Mouse (Mus musculus) layer of hippocampus, adult 8-10 months (tissue): Measurements from ENCODE around the gene Gm10230. TPM values are rescaled to one million over a fixed set of nuclear protein-coding genes. Genes with fewer than 3 reads are reported as not detected.
"Not testable (repeated sequence)": the region's sequence is repeated elsewhere in the genome, so short reads cannot be mapped to it uniquely, and the experiment has no call there.

Experiments used
- DNase-seq, 2 experiments: peaks; one replicate each; pipeline ENCODE4 v3.0.0; 2022; ENCODE audit warnings: low spot score in 2 of 2
- microRNA-seq, 2 experiments: library from miRNA; unstranded; fragments of <30 nt; microRNA quantifications; one replicate each; pipeline ENCODE4 v1.2.0; 2022
- total RNA-seq, 4 experiments: library from RNA; stranded (reverse); gene quantifications; 2 replicates each; pipeline ENCODE4 v1.2.4; 2022

Gene Gm10230
- total RNA-seq, result not detected

GRCm38 (mm10) chrX:27494782-27495181, at the start of gene Gm10230:
Gene Gm10230 (minus strand): TSS chrX:27494882.
- DNase-seq, result not testable (repeated sequence)

Small RNA genes lying within 50 kb of the gene (microRNA-seq; reads per million reads assigned to microRNA genes)
- gene Gm44452, result 0 reads per million in 2 experiments
